Mouse (Mus musculus): ENCODE results near the gene Gm13271.
"Not testable (repeated sequence)": the region's sequence is repeated elsewhere in the genome, so short reads cannot be mapped to it uniquely, and the experiment has no call there.

Gene Gm13271

DNA sequence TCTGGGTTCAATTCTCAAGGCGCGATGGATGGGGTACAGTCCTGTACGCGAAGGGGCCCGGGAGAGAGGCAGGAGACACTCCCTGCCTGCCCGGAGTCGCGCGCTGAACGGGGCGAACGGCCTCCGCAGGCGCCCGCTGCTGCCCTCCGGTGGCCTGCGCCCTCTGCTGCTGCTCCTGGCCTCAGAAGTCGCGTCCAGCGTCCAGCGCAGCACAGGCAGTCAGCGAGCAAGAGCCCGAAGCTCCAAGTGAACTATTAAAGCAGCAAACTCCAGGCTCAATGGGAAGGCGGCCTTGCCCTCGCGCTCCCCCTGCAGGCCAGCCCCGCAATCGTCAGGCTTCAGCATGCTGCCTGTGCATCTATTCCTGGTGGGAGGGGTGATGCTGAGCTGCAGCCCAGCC, 5.8 kb downstream of the Gm13271 start:
- peak; percentile 81 for DNase-seq (ENCODE audit: low spot score)

- DNase-seq (ENCODE audit: low spot score): peak; percentile 74
Observed at GRCm38 (mm10) chr4:88761776-88762175, 7.1 kb downstream of the Gm13271 start.

DNA sequence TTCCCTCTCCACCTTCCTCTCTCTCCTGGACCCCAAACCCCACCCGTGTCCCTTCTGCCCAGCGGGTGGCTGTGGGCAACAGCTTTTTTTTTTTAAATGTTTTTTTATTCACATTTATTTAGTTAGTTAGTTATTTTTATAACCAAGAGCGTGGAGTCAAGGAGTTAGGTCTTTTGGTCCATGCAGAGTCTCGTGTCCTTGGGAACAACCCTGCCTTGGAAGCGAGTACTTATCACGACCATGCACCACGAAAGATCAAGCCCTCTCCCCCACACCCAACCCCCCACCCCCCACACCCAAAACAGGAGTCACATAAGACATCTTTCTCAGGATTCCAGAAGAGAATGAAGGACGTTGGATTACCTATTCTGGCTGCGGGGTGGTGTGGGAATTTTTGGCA, 7.7 kb downstream of the Gm13271 start:
- DNase-seq (ENCODE audit: low spot score): peak; percentile 28

DNA sequence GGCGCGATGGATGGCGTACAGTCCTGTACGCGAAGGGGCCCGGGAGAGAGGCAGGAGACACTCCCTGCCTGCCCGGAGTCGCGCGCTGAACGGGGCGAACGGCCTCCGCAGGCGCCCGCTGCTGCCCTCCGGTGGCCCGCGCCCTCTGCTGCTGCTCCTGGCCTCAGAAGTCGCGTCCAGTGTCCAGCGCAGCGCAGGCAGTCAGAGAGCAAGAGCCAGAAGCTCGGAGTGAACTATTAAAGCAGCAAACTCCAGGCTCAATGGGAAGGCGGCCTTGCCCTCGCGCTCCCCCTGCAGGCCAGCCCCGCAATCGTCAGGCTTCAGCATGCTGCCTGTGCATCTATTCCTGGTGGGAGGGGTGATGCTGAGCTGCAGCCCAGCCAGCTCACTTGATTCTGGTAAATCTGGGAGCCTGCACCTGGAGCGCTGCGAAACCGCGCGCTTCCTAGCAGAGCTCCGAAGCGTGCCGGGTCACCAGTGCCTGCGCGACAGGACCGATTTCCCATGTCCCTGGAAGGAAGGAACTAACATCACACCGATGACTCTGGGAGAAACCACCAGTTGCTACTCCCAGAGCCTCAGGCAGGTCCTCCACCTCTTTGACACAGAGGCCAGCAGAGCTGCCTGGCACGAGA, 8.8 kb downstream of the Gm13271 start:
- DNase-seq (ENCODE audit: low spot score): peak; percentile 69

GRCm38 (mm10) chr4:88773534-88773933, 18.9 kb downstream of the Gm13271 start, which contains the start of gene Gm13290:
Gm13290 (plus strand) TSS chr4:88773834.
- DNase-seq (ENCODE audit: low spot score): not testable (repeated sequence)

- not testable (repeated sequence) for DNase-seq (ENCODE audit: low spot score)
Observed at GRCm38 (mm10) chr4:88776622-88777021, 22.0 kb downstream of the Gm13271 start, which contains the start of gene Gm13289. Gm13289 (plus strand) TSS chr4:88776922.

DNA sequence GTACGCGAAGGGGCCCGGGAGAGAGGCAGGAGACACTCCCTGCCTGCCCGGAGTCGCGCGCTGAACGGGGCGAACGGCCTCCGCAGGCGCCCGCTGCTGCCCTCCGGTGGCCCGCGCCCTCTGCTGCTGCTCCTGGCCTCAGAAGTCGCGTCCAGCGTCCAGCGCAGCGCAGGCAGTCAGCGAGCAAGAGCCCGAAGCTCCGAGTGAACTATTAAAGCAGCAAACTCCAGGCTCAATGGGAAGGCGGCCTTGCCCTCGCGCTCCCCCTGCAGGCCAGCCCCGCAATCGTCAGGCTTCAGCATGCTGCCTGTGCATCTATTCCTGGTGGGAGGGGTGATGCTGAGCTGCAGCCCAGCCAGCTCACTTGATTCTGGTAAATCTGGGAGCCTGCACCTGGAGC, 24.9 kb downstream of the Gm13271 start, which contains the start of gene Gm13272:
TSS of gene Gm13272 (plus strand) at position 301 of the 400 bp plus-strand sequence.
- not testable (repeated sequence) for DNase-seq (ENCODE audit: low spot score)

DNA sequence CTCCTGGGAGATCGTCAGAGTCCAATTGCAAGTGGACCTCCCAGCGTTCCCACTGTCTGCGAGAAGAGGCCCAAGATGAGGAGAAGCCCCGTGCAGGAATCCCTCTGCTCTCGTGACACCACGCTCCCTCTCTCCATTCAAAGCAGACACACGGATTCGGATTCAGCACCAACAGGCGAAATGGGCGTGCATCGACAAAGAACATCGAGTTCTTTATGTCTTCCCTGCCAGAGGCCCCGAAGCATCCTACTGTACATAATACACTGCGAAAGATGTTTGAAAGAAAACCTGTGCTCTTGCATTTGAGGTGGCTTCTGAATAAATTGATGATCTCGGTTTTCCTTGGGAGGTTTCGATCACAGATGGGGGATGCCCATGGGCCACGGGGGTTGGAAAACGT, 25.7 kb downstream of the Gm13271 start:
- not testable (repeated sequence) for DNase-seq (ENCODE audit: low spot score)

DNA sequence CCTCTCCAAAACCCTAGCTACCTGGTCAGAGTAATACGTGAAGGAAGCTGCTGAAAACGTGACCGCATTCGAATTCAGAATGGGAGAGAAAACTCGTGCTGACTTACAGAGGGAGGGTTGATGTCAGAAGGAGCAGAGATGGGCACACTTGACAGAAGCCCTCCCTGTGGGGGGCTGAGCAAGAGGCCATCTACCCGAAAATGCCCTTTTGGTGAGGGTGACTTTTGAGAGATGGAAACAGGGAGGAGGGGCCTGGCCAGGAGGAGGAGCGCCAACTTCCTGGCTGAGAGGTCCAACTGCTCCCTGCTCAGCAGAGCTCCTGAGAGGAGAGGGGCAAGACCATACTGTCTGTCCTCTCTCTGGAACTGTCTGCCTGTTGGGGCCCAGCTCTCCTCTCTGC, 27.2 kb downstream of the Gm13271 start, which contains the start of gene Ifnz:
TSS of gene Ifnz (plus strand) at position 301 of the 400 bp plus-strand sequence.
- DNase-seq (ENCODE audit: low spot score): not testable (repeated sequence)

GRCm38 (mm10) chr4:88782335-88782734, 27.7 kb downstream of the Gm13271 start:
- not testable (repeated sequence) for DNase-seq (ENCODE audit: low spot score)

DNA sequence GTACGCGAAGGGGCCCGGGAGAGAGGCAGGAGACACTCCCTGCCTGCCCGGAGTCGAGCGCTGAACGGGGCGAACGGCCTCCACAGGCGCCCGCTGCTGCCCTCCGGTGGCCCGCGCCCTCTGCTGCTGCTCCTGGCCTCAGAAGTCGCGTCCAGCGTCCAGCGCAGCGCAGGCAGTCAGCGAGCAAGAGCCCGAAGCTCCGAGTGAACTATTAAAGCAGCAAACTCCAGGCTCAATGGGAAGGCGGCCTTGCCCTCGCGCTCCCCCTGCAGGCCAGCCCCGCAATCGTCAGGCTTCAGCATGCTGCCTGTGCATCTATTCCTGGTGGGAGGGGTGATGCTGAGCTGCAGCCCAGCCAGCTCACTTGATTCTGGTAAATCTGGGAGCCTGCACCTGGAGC, 30.7 kb downstream of the Gm13271 start, which contains the start of gene Gm13276:
TSS of gene Gm13276 (plus strand) at position 301 of the 400 bp plus-strand sequence.
- not testable (repeated sequence) for DNase-seq (ENCODE audit: low spot score)

GRCm38 (mm10) chr4:88788402-88788801, 33.7 kb downstream of the Gm13271 start, which contains the start of gene Gm13277:
Gm13277 (plus strand) TSS chr4:88788632.
- DNase-seq (ENCODE audit: low spot score): peak; percentile 62

- DNase-seq (ENCODE audit: low spot score): not testable (repeated sequence)
Observed at GRCm38 (mm10) chr4:88791250-88791649, 36.6 kb downstream of the Gm13271 start, which contains the start of gene Gm13278. Gm13278 (plus strand) TSS chr4:88791550.

- DNase-seq (ENCODE audit: low spot score): peak; percentile 70
Observed at GRCm38 (mm10) chr4:88793936-88794675, 39.4 kb downstream of the Gm13271 start, which contains the start of gene Gm13275. Gm13275 (plus strand) TSS chr4:88794487.

DNA sequence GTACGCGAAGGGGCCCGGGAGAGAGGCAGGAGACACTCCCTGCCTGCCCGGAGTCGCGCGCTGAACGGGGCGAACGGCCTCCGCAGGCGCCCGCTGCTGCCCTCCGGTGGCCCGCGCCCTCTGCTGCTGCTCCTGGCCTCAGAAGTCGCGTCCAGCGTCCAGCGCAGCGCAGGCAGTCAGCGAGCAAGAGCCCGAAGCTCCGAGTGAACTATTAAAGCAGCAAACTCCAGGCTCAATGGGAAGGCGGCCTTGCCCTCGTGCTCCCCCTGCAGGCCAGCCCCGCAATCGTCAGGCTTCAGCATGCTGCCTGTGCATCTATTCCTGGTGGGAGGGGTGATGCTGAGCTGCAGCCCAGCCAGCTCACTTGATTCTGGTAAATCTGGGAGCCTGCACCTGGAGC, 42.4 kb downstream of the Gm13271 start, which contains the start of gene Gm13279:
TSS of gene Gm13279 (plus strand) at position 301 of the 400 bp plus-strand sequence.
- DNase-seq (ENCODE audit: low spot score): not testable (repeated sequence)

- DNase-seq (ENCODE audit: low spot score): not testable (repeated sequence)
Observed at GRCm38 (mm10) chr4:88799365-88799764, 44.7 kb downstream of the Gm13271 start, which contains the start of gene Gm13285. Gm13285 (plus strand) TSS chr4:88799665.

GRCm38 (mm10) chr4:88802954-88803353, 48.3 kb downstream of the Gm13271 start, which contains the start of gene Gm13287:
Gm13287 (plus strand) TSS chr4:88803254.
- not testable (repeated sequence) for DNase-seq (ENCODE audit: low spot score)

Measured in ovary, adult 18-20 months (tissue).